Mouse (Mus musculus) splenic B cell, adult 2 months (primary cell): ENCODE measurements around the gene March7.

ENCODE experiments used
- DNase-seq: peaks from one replicate; pipeline ENCODE4 v3.0.0-alpha.2; 2011; ENCODE audit warnings: low read depth, low spot score
- H3K27me3 ChIP-seq: 2 replicates; pipeline ENCODE4 v1.6.1; 2012; ENCODE audit warnings: mild to moderate bottlenecking, low read length, moderate library complexity, mixed read lengths; ENCODE audit not compliant: control insufficient read depth, poor library complexity, insufficient read depth, severe bottlenecking
- H3K36me3 ChIP-seq: 2 replicates; pipeline ENCODE4 v1.6.1; 2012; ENCODE audit warnings: mild to moderate bottlenecking, low read length, moderate library complexity, mixed read lengths; ENCODE audit not compliant: control insufficient read depth, poor library complexity, insufficient read depth, severe bottlenecking

March7 gene

GRCm38 (mm10) chr2:60289451-60289850 lies 79.8 kb downstream of the March7 start:
- no peaks in the 10 kb centered on the region for H3K27me3 ChIP-seq
- no peak for DNase-seq
- 0 out of 2 replicates have a peak, but pooled peaks cover 2% of the 10 kb centered on the region for H3K36me3 ChIP-seq

- DNase-seq, result no peak
- Histone ChIP-seq H3K27me3 (no peaks in the 10 kb centered on the region), H3K36me3 (0 out of 2 replicates have a peak, but pooled peaks cover 2% of the 10 kb centered on the region)
Measured at GRCm38 (mm10) chr2:60291381-60291780, 81.7 kb downstream of the March7 start.

- DNase-seq, result no peak
- H3K36me3 ChIP-seq, result peaks cover 4% of the 10 kb centered on the region
- H3K27me3 ChIP-seq, result no peaks in the 10 kb centered on the region
Measured at GRCm38 (mm10) chr2:60298266-60298665, 88.6 kb downstream of the March7 start.

- Histone ChIP-seq H3K36me3 (peaks cover 3% of the 10 kb centered on the region), H3K27me3 (no peaks in the 10 kb centered on the region)
- no peak for DNase-seq
Measured at GRCm38 (mm10) chr2:60299323-60299722, 89.6 kb downstream of the March7 start.
